Mouse (Mus musculus): ENCODE measurements around the gene Brd3. TPM values are rescaled to one million over a fixed set of nuclear protein-coding genes. Genes with fewer than 3 reads are reported as not detected.

The Brd3 gene
- total and polyA plus RNA-seq, 2 experiments = 5.8 to 14.8 TPM

GRCm38 (mm10) chr2:27516289-27516688 lies 8.8 kb upstream of the Brd3 start:
- DNase-seq (ENCODE audit: extremely low read depth, low read depth, low spot score) = no peak
- H3K4me3 ChIP-seq (ENCODE audit: insufficient read depth, low read depth, low read length) = no peak overlapping the region
- H3K9ac ChIP-seq (ENCODE audit: low read depth, low read length) = no peak overlapping the region
- WGBS = 0% methylated on average over 1 of the region's 1 CpGs
- peaks cover 18% of the 10 kb centered on the region; the same call in 1 of the 2 replicates for H3K79me2 ChIP-seq (ENCODE audit: control insufficient read depth, insufficient read depth, low read length)
- peaks cover 12% of the 10 kb centered on the region for H3K4me1 ChIP-seq (ENCODE audit: control insufficient read depth, insufficient read depth, low read length)
- TF ChIP-seq POLR2A (IDR thresholded peaks at IDR 0.05; ENCODE audit: extremely low read depth, insufficient read depth, low read length) = no peak
- TF ChIP-seq CTCF (IDR thresholded peaks at IDR 0.05; ENCODE audit: low read depth, low read length) = no peak
- H3K27me3 ChIP-seq (ENCODE audit: control insufficient read depth, insufficient read depth, low read length) = no peaks in the 10 kb centered on the region
- H3K36me3 ChIP-seq (ENCODE audit: control insufficient read depth, insufficient read depth, low read length) = peaks cover 15% of the 10 kb centered on the region
- H3K27ac ChIP-seq (replicated peaks; ENCODE audit: insufficient read depth, low read depth, low read length) = no peak overlapping the region

- no peak for TF ChIP-seq POLR2A (IDR thresholded peaks at IDR 0.05; ENCODE audit: extremely low read depth, insufficient read depth, low read length)
- TF ChIP-seq CTCF (IDR thresholded peaks at IDR 0.05; ENCODE audit: low read depth, low read length) = peak; percentile 14; the same call in 1 of the 2 replicates
- peak; percentile 68 for DNase-seq (ENCODE audit: extremely low read depth, low read depth, low spot score)
- Histone ChIP-seq H3K4me3 (ENCODE audit: insufficient read depth, low read depth, low read length) (peak overlapping the region; percentile 84), H3K36me3 (ENCODE audit: control insufficient read depth, insufficient read depth, low read length) (peaks cover 11% of the 10 kb centered on the region), H3K27ac (replicated peaks; ENCODE audit: insufficient read depth, low read depth, low read length) (peak overlapping the region; percentile 54), H3K79me2 (ENCODE audit: control insufficient read depth, insufficient read depth, low read length) (peaks cover 18% of the 10 kb centered on the region; the same call in 1 of the 2 replicates), H3K9ac (ENCODE audit: low read depth, low read length) (peak overlapping the region; percentile 92), H3K27me3 (ENCODE audit: control insufficient read depth, insufficient read depth, low read length) (no peaks in the 10 kb centered on the region), H3K4me1 (ENCODE audit: control insufficient read depth, insufficient read depth, low read length) (peaks cover 12% of the 10 kb centered on the region)
- under 1% methylated on average over 40 of the region's 40 CpGs for whole genome bisulfite sequencing
These were observed 8.1 kb upstream of the Brd3 start for GRCm38 (mm10) chr2:27515341-27516166.

GRCm38 (mm10) chr2:27514639-27515328 lies 7.3 kb upstream of the Brd3 start, which contains the start of gene Wdr5:
Wdr5 (plus strand) TSS chr2:27515157.
- no peaks in the 10 kb centered on the region for H3K27me3 ChIP-seq (ENCODE audit: control insufficient read depth, insufficient read depth, low read length)
- TF ChIP-seq CTCF (IDR thresholded peaks at IDR 0.05; ENCODE audit: low read depth, low read length) = peak; percentile 80
- peak; percentile 65 for TF ChIP-seq POLR2A (IDR thresholded peaks at IDR 0.05; ENCODE audit: extremely low read depth, insufficient read depth, low read length)
- peak within 1 kb of the TSS; percentile 92 for H3K9ac ChIP-seq (ENCODE audit: low read depth, low read length)
- WGBS = 1% methylated on average over 57 of the region's 57 CpGs
- DNase-seq (ENCODE audit: extremely low read depth, low read depth, low spot score) = peak; percentile 80
- H3K27ac ChIP-seq (replicated peaks; ENCODE audit: insufficient read depth, low read depth, low read length) = peak within 1 kb of the TSS; percentile 79
- peaks cover 7% of the 10 kb centered on the region; the same call in 1 of the 2 replicates for H3K36me3 ChIP-seq (ENCODE audit: control insufficient read depth, insufficient read depth, low read length)
- peak within 1 kb of the TSS; percentile 84 for H3K4me3 ChIP-seq (ENCODE audit: insufficient read depth, low read depth, low read length)
- H3K79me2 ChIP-seq (ENCODE audit: control insufficient read depth, insufficient read depth, low read length) = peaks cover 18% of the 10 kb centered on the region; the same call in 1 of the 2 replicates
- H3K4me1 ChIP-seq (ENCODE audit: control insufficient read depth, insufficient read depth, low read length) = peaks cover 12% of the 10 kb centered on the region

GRCm38 (mm10) chr2:27513861-27514260 lies 6.4 kb upstream of the Brd3 start:
- 91% methylated on average over 5 of the region's 5 CpGs for WGBS
- H3K27ac ChIP-seq (replicated peaks; ENCODE audit: insufficient read depth, low read depth, low read length) = no peak overlapping the region
- no peak for TF ChIP-seq CTCF (IDR thresholded peaks at IDR 0.05; ENCODE audit: low read depth, low read length)
- TF ChIP-seq POLR2A (IDR thresholded peaks at IDR 0.05; ENCODE audit: extremely low read depth, insufficient read depth, low read length) = no peak
- peaks cover 18% of the 10 kb centered on the region; the same call in 1 of the 2 replicates for H3K79me2 ChIP-seq (ENCODE audit: control insufficient read depth, insufficient read depth, low read length)
- peaks cover 12% of the 10 kb centered on the region for H3K4me1 ChIP-seq (ENCODE audit: control insufficient read depth, insufficient read depth, low read length)
- H3K9ac ChIP-seq (ENCODE audit: low read depth, low read length) = no peak overlapping the region
- H3K27me3 ChIP-seq (ENCODE audit: control insufficient read depth, insufficient read depth, low read length) = no peaks in the 10 kb centered on the region
- H3K4me3 ChIP-seq (ENCODE audit: insufficient read depth, low read depth, low read length) = no peak overlapping the region
- H3K36me3 ChIP-seq (ENCODE audit: control insufficient read depth, insufficient read depth, low read length) = no peaks in the 10 kb centered on the region; the same call in 1 of the 2 replicates
- DNase-seq (ENCODE audit: extremely low read depth, low read depth, low spot score) = no peak

GRCm38 (mm10) chr2:27512909-27513308 lies 5.4 kb upstream of the Brd3 start:
- H3K27ac ChIP-seq (replicated peaks; ENCODE audit: insufficient read depth, low read depth, low read length) = no peak overlapping the region
- H3K9ac ChIP-seq (ENCODE audit: low read depth, low read length) = no peak overlapping the region
- DNase-seq (ENCODE audit: extremely low read depth, low read depth, low spot score) = no peak
- no peaks in the 10 kb centered on the region for H3K36me3 ChIP-seq (ENCODE audit: control insufficient read depth, insufficient read depth, low read length)
- TF ChIP-seq POLR2A (IDR thresholded peaks at IDR 0.05; ENCODE audit: extremely low read depth, insufficient read depth, low read length) (no peak), CTCF (IDR thresholded peaks at IDR 0.05; ENCODE audit: low read depth, low read length) (no peak)
- H3K4me3 ChIP-seq (ENCODE audit: insufficient read depth, low read depth, low read length) = no peak overlapping the region
- no peaks in the 10 kb centered on the region for H3K27me3 ChIP-seq (ENCODE audit: control insufficient read depth, insufficient read depth, low read length)
- peaks cover 18% of the 10 kb centered on the region; the same call in 1 of the 2 replicates for H3K79me2 ChIP-seq (ENCODE audit: control insufficient read depth, insufficient read depth, low read length)
- H3K4me1 ChIP-seq (ENCODE audit: control insufficient read depth, insufficient read depth, low read length) = peaks cover 12% of the 10 kb centered on the region
- 92% methylated on average over 3 of the region's 3 CpGs for WGBS

All from liver, adult 2 months (tissue).